In the genomic region with DNA sequence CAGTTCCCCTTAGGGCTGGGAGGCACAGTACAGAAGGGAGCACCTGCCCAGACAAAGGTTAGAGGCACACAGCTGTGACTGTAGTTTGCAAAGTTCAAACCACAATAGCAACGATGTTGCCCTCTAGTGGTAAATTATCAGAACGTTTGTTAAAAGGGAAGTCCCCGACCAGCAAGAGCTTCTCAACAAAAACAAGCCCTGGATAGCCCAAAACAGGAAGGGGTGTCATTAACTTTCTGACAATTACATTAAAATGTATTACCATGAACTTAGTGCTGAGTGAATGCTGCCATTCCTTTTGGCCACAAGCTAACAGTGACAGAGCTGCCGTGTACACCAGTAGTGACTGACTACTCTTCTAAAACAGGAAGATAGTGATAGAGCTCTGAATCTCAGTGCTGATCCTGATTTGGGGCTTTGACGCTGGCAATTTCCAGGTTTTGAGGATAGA, we compare ENCODE assay signal across 8 mouse cellular contexts. TPM values are rescaled to one million over a fixed set of nuclear protein-coding genes. Genes with fewer than 3 reads are reported as not detected.
A peak's percentile ranks its signal among the peaks of the same experiment; 100 is the strongest.
DNase-seq lines count a peak whose midpoint lies in the region; ATAC-seq and TF ChIP-seq lines count a peak whose summit lies in the region.

No protein-coding gene starts in this region.

- TF ChIP-seq CTCF in spleen, adult 2 months (IDR thresholded peaks at IDR 0.05; ENCODE audit: extremely low read depth, insufficient read depth, insufficient read length, insufficient replicate concordance), result peak; percentile 35; the same call in 1 of the 2 replicates

- no peaks in the 10 kb centered on the region for H3K4me1 ChIP-seq in ES-E14 (ENCODE audit: control insufficient read depth in 2 of 2, insufficient read depth in 2 of 2, low read length in 2 of 2, poor library complexity in 1 of 2)
- H3K4me1 ChIP-seq in heart, embryonic 12.5 days (replicated peaks), result no peaks in the 10 kb centered on the region
- no peaks in the 10 kb centered on the region for H3K4me1 ChIP-seq in kidney, embryonic 15.5 days
- peaks cover 4% of the 10 kb centered on the region for H3K4me1 ChIP-seq in spleen, adult 2 months (ENCODE audit: control insufficient read depth, insufficient read depth, insufficient read length)

- no peak overlapping the region for H3K9ac ChIP-seq in ES-E14 (ENCODE audit: insufficient read depth, low read depth, low read length, poor library complexity, severe bottlenecking)
- no peak overlapping the region for H3K9ac ChIP-seq in heart, embryonic 12.5 days
- H3K9ac ChIP-seq in kidney, embryonic 15.5 days, result no peak overlapping the region

- H3K27me3 ChIP-seq in heart, embryonic 12.5 days (replicated peaks), result 0 out of 2 replicates have a peak, but pooled peaks cover 3% of the 10 kb centered on the region
- no peaks in the 10 kb centered on the region for H3K27me3 ChIP-seq in kidney, embryonic 15.5 days
- H3K27me3 ChIP-seq in spleen, adult 2 months (ENCODE audit: control insufficient read depth, insufficient read depth, low read length), result no peaks in the 10 kb centered on the region

- WGBS in heart, embryonic 12.5 days, result 9% methylated on average over 5 of the region's 5 CpGs
- 13% methylated on average over 5 of the region's 5 CpGs for WGBS in kidney, embryonic 15.5 days
- under 1% methylated on average over 5 of the region's 5 CpGs for WGBS in spleen, adult 2 months

- peak overlapping the region; percentile 43 for H3K4me2 ChIP-seq in heart, embryonic 12.5 days
- H3K4me2 ChIP-seq in kidney, embryonic 15.5 days, result peak overlapping the region; percentile 9; the same call in 1 of the 2 replicates

- no peak for ATAC-seq in heart, embryonic 12.5 days (ENCODE audit: insufficient number of reproducible peaks, low FRiP score)
- ATAC-seq in kidney, embryonic 15.5 days (replicated peaks; ENCODE audit: low FRiP score), result 0 out of 2 replicates have a peak, but pooled peaks have one; percentile 43
- no peak for ATAC-seq in erythroblast, adult 5-6 weeks (replicated peaks; ENCODE audit: low FRiP score, poor library complexity, severe bottlenecking)

- H3K4me3 ChIP-seq in ES-E14 (ENCODE audit: insufficient read depth in 1 of 2, low read depth in 1 of 2, low read length in 2 of 2, poor library complexity in 1 of 2, severe bottlenecking in 1 of 2), result no peak overlapping the region
- H3K4me3 ChIP-seq in heart, embryonic 12.5 days, result no peak overlapping the region
- no peak overlapping the region for H3K4me3 ChIP-seq in kidney, embryonic 15.5 days (replicated peaks)
- peak overlapping the region; percentile 18; the same call in 1 of the 2 replicates for H3K4me3 ChIP-seq in spleen, adult 2 months (ENCODE audit: extremely low read depth, insufficient read depth, insufficient read length)

- DNase-seq in B cell, adult 2 months, result peak; percentile 52 to 59
- DNase-seq in ES-E14 (ENCODE audit: low read depth, low spot score), result peak; percentile 67
- DNase-seq in cerebellum, adult 9-10 months, result peak; percentile 56
- peak; percentile 70 for DNase-seq in lung, postnatal 36 days
- DNase-seq in spleen, adult 2 months (ENCODE audit: low read depth in 1 of 2, low spot score in 2 of 2), result peak; percentile 23 to 80

- in situ Hi-C loops in ES-E14 (cut with MboI; ENCODE audit: low sequenced_read_pairs in 2 of 2, unreplicated experiment in 2 of 2), result no loop called here

- no peaks in the 10 kb centered on the region for H3K9me3 ChIP-seq in ES-E14 (ENCODE audit: control insufficient read depth, insufficient read depth, low read depth, low read length)
- H3K9me3 ChIP-seq in heart, embryonic 12.5 days (replicated peaks), result no peaks in the 10 kb centered on the region
- no peaks in the 10 kb centered on the region for H3K9me3 ChIP-seq in kidney, embryonic 15.5 days (replicated peaks)

- no peak for TF ChIP-seq POLR2A in spleen, adult 2 months (IDR thresholded peaks at IDR 0.05; ENCODE audit: low read depth, low read length)

- no peaks in the 10 kb centered on the region for H3K36me3 ChIP-seq in ES-E14 (ENCODE audit: control insufficient read depth, insufficient read depth, low read length, poor library complexity, severe bottlenecking)
- H3K36me3 ChIP-seq in heart, embryonic 12.5 days, result no peaks in the 10 kb centered on the region
- H3K36me3 ChIP-seq in kidney, embryonic 15.5 days, result no peaks in the 10 kb centered on the region
- H3K36me3 ChIP-seq in spleen, adult 2 months (ENCODE audit: control insufficient read depth, insufficient read depth, low read length), result no peaks in the 10 kb centered on the region

- H3K27ac ChIP-seq in ES-E14 (ENCODE audit: insufficient read depth, low read depth, low read length, poor library complexity, severe bottlenecking), result no peak overlapping the region
- H3K27ac ChIP-seq in heart, embryonic 12.5 days (ENCODE audit: poor library complexity, severe bottlenecking), result no peak overlapping the region
- no peak overlapping the region for H3K27ac ChIP-seq in kidney, embryonic 15.5 days
- peak overlapping the region; percentile 71 for H3K27ac ChIP-seq in spleen, adult 2 months (ENCODE audit: insufficient read depth, low read length)

TF ChIP-seq in ES-E14, 5 proteins besides CTCF, POLR2A, EP300 and RAD21:
- TF ChIP-seq ZNF384 (IDR thresholded peaks at IDR 0.05; ENCODE audit: low read depth, low read length), result no peak
- peak; percentile 59; the same call in 1 of the 2 replicates for TF ChIP-seq ZC3H11A (IDR thresholded peaks at IDR 0.05; ENCODE audit: borderline replicate concordance, low read depth, low read length)

RNA-seq across cellular contexts. Expression of a gene that starts 24.7 kb away (rescaled TPM):
- total RNA-seq in ES-E14 (2012; rRNA removed), result 0.13 TPM in 1 of 2 replicates, not detected in the other
- polyA plus RNA-seq in heart, embryonic 12.5 days (2016; fragmentation: Nextera tagmentation; extraction: Ambion mirVana), result 0.10 TPM in 1 of 2 replicates, not detected in the other
- 0.09 and 0.18 TPM in 2 replicates for polyA plus RNA-seq in kidney, embryonic 15.5 days (2015; fragmentation: Nextera tagmentation; extraction: Ambion mirVana)
- not detected in 2 replicates for polyA plus RNA-seq in spleen, adult 2 months (2012; rRNA removed)
- not detected in 2 replicates for total RNA-seq in erythroblast, adult 5-6 weeks (2015; ENCODE audit: low replicate concordance)
- total RNA-seq in erythroblast, adult 5-6 weeks (2017; ENCODE audit: low replicate concordance), result 0.28 TPM in 1 of 2 replicates, not detected in the other
